Mouse (Mus musculus): Measurements from ENCODE around the gene Capn7. TPM values are rescaled to one million over a fixed set of nuclear protein-coding genes. Genes with fewer than 3 reads are reported as not detected.

Gene Capn7
- total and polyA plus RNA-seq, 3 experiments, result 27.9 to 45.0 (median 33.3) TPM

DNA sequence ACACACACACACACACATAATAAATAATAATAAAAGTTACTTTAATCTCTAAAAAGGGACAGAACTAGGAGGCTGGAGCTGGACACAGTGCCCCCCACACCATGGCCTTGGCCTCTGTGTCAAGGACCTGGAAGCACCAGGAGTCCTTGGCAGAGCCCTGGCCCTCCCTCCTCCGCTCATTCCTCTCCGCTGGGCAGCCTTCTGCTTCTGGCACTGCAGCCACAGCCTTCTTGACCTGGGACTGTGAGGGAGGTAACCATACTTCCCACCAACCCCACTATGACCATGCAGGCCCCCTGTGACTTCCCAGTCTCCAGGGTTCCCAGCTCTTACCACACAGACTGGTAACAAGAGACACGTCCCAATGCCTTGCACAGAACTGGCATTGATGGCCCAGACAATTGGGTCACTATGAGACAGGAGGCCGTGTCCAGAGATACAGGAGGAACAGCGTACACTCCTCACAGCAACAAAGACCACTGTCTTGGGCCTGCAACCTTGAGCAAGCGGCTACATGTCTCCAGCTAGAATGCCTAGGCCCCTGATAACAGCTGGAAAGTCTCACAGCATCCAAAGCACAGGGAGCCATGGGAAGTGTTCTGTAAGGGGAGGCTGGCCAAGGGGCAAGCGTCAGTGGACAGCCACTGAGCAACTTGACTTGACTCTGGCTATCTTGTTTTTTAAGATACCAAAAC, 57.6 kb downstream of the Capn7 start:
- H3K27ac ChIP-seq (ENCODE audit: insufficient read depth, low read depth), result no peak overlapping the region
- H3K4me3 ChIP-seq (replicated peaks in 1 of 3; ENCODE audit: low read depth in 2 of 3, low read length in 2 of 3, poor library complexity in 1 of 3), result no peak overlapping the region
- H3K9ac ChIP-seq (ENCODE audit: insufficient read depth, low read depth), result no peak overlapping the region
- in situ Hi-C loops (cut with MboI; ENCODE audit: low pct_ligation_motif_present, low pct_unique_long_range_greater_than_20kb, low sequenced_read_pairs), result no loop called here
- peaks cover 42% of the 10 kb centered on the region for H3K79me2 ChIP-seq (replicated peaks; ENCODE audit: control insufficient read depth, extremely low read depth, insufficient read depth, poor library complexity, severe bottlenecking)
- no peak overlapping the region for H3K4me2 ChIP-seq (ENCODE audit: insufficient read depth, low read depth, poor library complexity, severe bottlenecking)
- dilution Hi-C loops (cut with MboI; ENCODE audit: extremely low pct_ligation_motif_present, extremely low pct_unique_long_range_greater_than_20kb, low sequenced_read_pairs), result no loop called here
- no peak for DNase-seq (ENCODE audit: extremely low read depth)
- H3K36me3 ChIP-seq (replicated peaks in 1 of 2; ENCODE audit: control insufficient read depth in 1 of 2, insufficient read depth in 1 of 2, low read length in 1 of 2), result peaks cover 50 to 96% of the 10 kb centered on the region in 2 experiments
- no peaks in the 10 kb centered on the region for H3K27me3 ChIP-seq (replicated peaks)
- peaks cover 36 to 93% of the 10 kb centered on the region in 2 experiments for H3K4me1 ChIP-seq (ENCODE audit: control insufficient read depth in 1 of 2, insufficient read depth in 2 of 2)
- H3K9me3 ChIP-seq (replicated peaks; ENCODE audit: low read length), result peaks cover 16% of the 10 kb centered on the region
- TF ChIP-seq ZNF384 (IDR thresholded peaks at IDR 0.05; ENCODE audit: low read depth, low read length) (no peak), POLR2A (IDR thresholded peaks at IDR 0.05; ENCODE audit: low read depth, low read length) (no peak), UBTF (IDR thresholded peaks at IDR 0.05; ENCODE audit: low read depth, low read length) (no peak), JUN (IDR thresholded peaks at IDR 0.05; ENCODE audit: insufficient read depth, low read depth, low read length) (no peak), PAX5 (IDR thresholded peaks at IDR 0.05; ENCODE audit: low read length) (no peak), E2F4 (IDR thresholded peaks at IDR 0.05; ENCODE audit: insufficient replicate concordance, low read depth, low read length) (no peak), BHLHE40 (IDR thresholded peaks at IDR 0.05; ENCODE audit: low read depth, low read length) (no peak), EP300 (IDR thresholded peaks at IDR 0.05; ENCODE audit: low read length) (no peak), TCF12 (IDR thresholded peaks at IDR 0.05; ENCODE audit: low read depth, low read length) (no peak), RCOR1 (conservative IDR thresholded peaks at IDR 0.05; ENCODE audit: low read depth, low read length) (no peak), USF1 (IDR thresholded peaks at IDR 0.05; ENCODE audit: low read depth, low read length) (no peak), ETS1 (conservative IDR thresholded peaks at IDR 0.05; ENCODE audit: low read depth, low read length) (no peak), USF2 (conservative IDR thresholded peaks at IDR 0.05; ENCODE audit: low read depth, low read length) (no peak), MAZ (IDR thresholded peaks at IDR 0.05; ENCODE audit: low read depth, low read length) (no peak), SIN3A (IDR thresholded peaks at IDR 0.05; ENCODE audit: low read length) (no peak), CHD2 (IDR thresholded peaks at IDR 0.05; ENCODE audit: low read length) (no peak), ZMIZ1 (IDR thresholded peaks at IDR 0.05; ENCODE audit: low read depth, low read length) (no peak), RAD21 (IDR thresholded peaks at IDR 0.05; ENCODE audit: low read depth, low read length) (no peak), ZC3H11A (IDR thresholded peaks at IDR 0.05; ENCODE audit: low read depth, low read length) (no peak), SMC3 (IDR thresholded peaks at IDR 0.05; ENCODE audit: low read depth, low read length) (no peak)
